Mouse (Mus musculus): ENCODE results near the gene Hes2. TPM values are rescaled to one million over a fixed set of nuclear protein-coding genes. Genes with fewer than 3 reads are reported as not detected.
A peak's percentile ranks its signal among the peaks of the same experiment; 100 is the strongest.

Hes2 gene
- polyA plus RNA-seq, 1 experiment: 6.2 TPM

GRCm38 (mm10) chr4:152153771-152154177 is 4.9 kb upstream of the Hes2 start:
- WGBS: 2% methylated on average over 23 of the region's 23 CpGs
- Histone ChIP-seq H3K4me1 (ENCODE audit: control insufficient read depth, insufficient read depth, low read length) (peaks cover 11% of the 10 kb centered on the region; the same call in 1 of the 2 replicates), H3K4me3 (replicated peaks; ENCODE audit: extremely low read depth, low read depth, low read length) (peak overlapping the region; percentile 23)
- peak; percentile 89 for DNase-seq
- TF ChIP-seq POLR2A (IDR thresholded peaks at IDR 0.05; ENCODE audit: borderline replicate concordance, extremely low read depth, low read depth, low read length): no peak; the same call in 1 of the 2 replicates
- TF ChIP-seq CTCF (IDR thresholded peaks at IDR 0.05; ENCODE audit: insufficient read depth, low read length): peak; percentile 86

- Histone ChIP-seq H3K4me3 (replicated peaks; ENCODE audit: extremely low read depth, low read depth, low read length) (no peak overlapping the region), H3K4me1 (ENCODE audit: control insufficient read depth, insufficient read depth, low read length) (peaks cover 11% of the 10 kb centered on the region; the same call in 1 of the 2 replicates)
- WGBS: 55% methylated on average over 4 of the region's 4 CpGs
- TF ChIP-seq POLR2A (IDR thresholded peaks at IDR 0.05; ENCODE audit: borderline replicate concordance, extremely low read depth, low read depth, low read length): no peak
- TF ChIP-seq CTCF (IDR thresholded peaks at IDR 0.05; ENCODE audit: insufficient read depth, low read length): no peak
- no peak for DNase-seq
Observed at GRCm38 (mm10) chr4:152155019-152155418, 3.6 kb upstream of the Hes2 start.

- 16% methylated on average over 21 of the region's 21 CpGs for WGBS
- peak; percentile 60 for DNase-seq
- Histone ChIP-seq H3K4me3 (replicated peaks; ENCODE audit: extremely low read depth, low read depth, low read length) (no peak overlapping the region), H3K4me1 (ENCODE audit: control insufficient read depth, insufficient read depth, low read length) (peaks cover 11% of the 10 kb centered on the region; the same call in 1 of the 2 replicates)
- TF ChIP-seq CTCF (IDR thresholded peaks at IDR 0.05; ENCODE audit: insufficient read depth, low read length): peak; percentile 77
- TF ChIP-seq POLR2A (IDR thresholded peaks at IDR 0.05; ENCODE audit: borderline replicate concordance, extremely low read depth, low read depth, low read length): no peak
Observed at GRCm38 (mm10) chr4:152157779-152158584, 685 bp upstream of the Hes2 start.

GRCm38 (mm10) chr4:152159285-152159678 is 615 bp downstream of the Hes2 start:
- DNase-seq: no peak
- WGBS: 6% methylated on average over 19 of the region's 19 CpGs
- TF ChIP-seq POLR2A (IDR thresholded peaks at IDR 0.05; ENCODE audit: borderline replicate concordance, extremely low read depth, low read depth, low read length) (no peak), CTCF (IDR thresholded peaks at IDR 0.05; ENCODE audit: insufficient read depth, low read length) (no peak)
- Histone ChIP-seq H3K4me3 (replicated peaks; ENCODE audit: extremely low read depth, low read depth, low read length) (peak overlapping the region; percentile 1), H3K4me1 (ENCODE audit: control insufficient read depth, insufficient read depth, low read length) (peaks cover 3% of the 10 kb centered on the region; the same call in 1 of the 2 replicates)

- 34% methylated on average over 4 of the region's 4 CpGs for whole genome bisulfite sequencing
- H3K4me1 ChIP-seq (ENCODE audit: control insufficient read depth, insufficient read depth, low read length): peaks cover 3% of the 10 kb centered on the region; the same call in 1 of the 2 replicates
- no peak for DNase-seq
- H3K4me3 ChIP-seq (replicated peaks; ENCODE audit: extremely low read depth, low read depth, low read length): no peak overlapping the region
- TF ChIP-seq POLR2A (IDR thresholded peaks at IDR 0.05; ENCODE audit: borderline replicate concordance, extremely low read depth, low read depth, low read length): no peak
- no peak for TF ChIP-seq CTCF (IDR thresholded peaks at IDR 0.05; ENCODE audit: insufficient read depth, low read length)
Observed at GRCm38 (mm10) chr4:152160748-152161147, 2.1 kb downstream of the Hes2 start.

GRCm38 (mm10) chr4:152161601-152162000 is 2.9 kb downstream of the Hes2 start:
- 68% methylated on average over 6 of the region's 6 CpGs for WGBS
- TF ChIP-seq POLR2A (IDR thresholded peaks at IDR 0.05; ENCODE audit: borderline replicate concordance, extremely low read depth, low read depth, low read length) (no peak), CTCF (IDR thresholded peaks at IDR 0.05; ENCODE audit: insufficient read depth, low read length) (no peak)
- H3K4me1 ChIP-seq (ENCODE audit: control insufficient read depth, insufficient read depth, low read length): peaks cover 3% of the 10 kb centered on the region; the same call in 1 of the 2 replicates
- DNase-seq: no peak
- no peak overlapping the region for H3K4me3 ChIP-seq (replicated peaks; ENCODE audit: extremely low read depth, low read depth, low read length)

- 57% methylated on average over 2 of the region's 2 CpGs for WGBS
- TF ChIP-seq CTCF (IDR thresholded peaks at IDR 0.05; ENCODE audit: insufficient read depth, low read length): no peak
- TF ChIP-seq POLR2A (IDR thresholded peaks at IDR 0.05; ENCODE audit: borderline replicate concordance, extremely low read depth, low read depth, low read length): no peak
Observed at GRCm38 (mm10) chr4:152162748-152163147, 4.1 kb downstream of the Hes2 start.

GRCm38 (mm10) chr4:152165036-152165931 is 6.6 kb downstream of the Hes2 start:
- WGBS: 19% methylated on average over 22 of the region's 22 CpGs
- H3K4me1 ChIP-seq (ENCODE audit: control insufficient read depth, insufficient read depth, low read length): no peaks in the 10 kb centered on the region
- H3K4me3 ChIP-seq (replicated peaks; ENCODE audit: extremely low read depth, low read depth, low read length): no peak overlapping the region
- TF ChIP-seq POLR2A (IDR thresholded peaks at IDR 0.05; ENCODE audit: borderline replicate concordance, extremely low read depth, low read depth, low read length) (no peak), CTCF (IDR thresholded peaks at IDR 0.05; ENCODE audit: insufficient read depth, low read length) (peak; percentile 70)
- DNase-seq: peak; percentile 87

More at GRCm38 (mm10) chr4:152162748-152163147, 4.1 kb downstream of the Hes2 start:
- Histone ChIP-seq H3K4me3 (replicated peaks; ENCODE audit: extremely low read depth, low read depth, low read length) (no peak overlapping the region), H3K4me1 (ENCODE audit: control insufficient read depth, insufficient read depth, low read length) (peaks cover 3% of the 10 kb centered on the region; the same call in 1 of the 2 replicates)
- no peak for DNase-seq

GRCm38 (mm10) chr4:152168052-152168451 is 9.4 kb downstream of the Hes2 start:
- DNase-seq: no peak
- Histone ChIP-seq H3K4me1 (ENCODE audit: control insufficient read depth, insufficient read depth, low read length) (no peaks in the 10 kb centered on the region), H3K4me3 (replicated peaks; ENCODE audit: extremely low read depth, low read depth, low read length) (no peak overlapping the region)
- 42% methylated on average over 8 of the region's 8 CpGs for WGBS
- TF ChIP-seq CTCF (IDR thresholded peaks at IDR 0.05; ENCODE audit: insufficient read depth, low read length) (no peak), POLR2A (IDR thresholded peaks at IDR 0.05; ENCODE audit: borderline replicate concordance, extremely low read depth, low read depth, low read length) (no peak)

All from lung, adult 2 months (tissue).